Mouse (Mus musculus): ENCODE measurements around the gene Hoxb4.

The Hoxb4 gene

DNA sequence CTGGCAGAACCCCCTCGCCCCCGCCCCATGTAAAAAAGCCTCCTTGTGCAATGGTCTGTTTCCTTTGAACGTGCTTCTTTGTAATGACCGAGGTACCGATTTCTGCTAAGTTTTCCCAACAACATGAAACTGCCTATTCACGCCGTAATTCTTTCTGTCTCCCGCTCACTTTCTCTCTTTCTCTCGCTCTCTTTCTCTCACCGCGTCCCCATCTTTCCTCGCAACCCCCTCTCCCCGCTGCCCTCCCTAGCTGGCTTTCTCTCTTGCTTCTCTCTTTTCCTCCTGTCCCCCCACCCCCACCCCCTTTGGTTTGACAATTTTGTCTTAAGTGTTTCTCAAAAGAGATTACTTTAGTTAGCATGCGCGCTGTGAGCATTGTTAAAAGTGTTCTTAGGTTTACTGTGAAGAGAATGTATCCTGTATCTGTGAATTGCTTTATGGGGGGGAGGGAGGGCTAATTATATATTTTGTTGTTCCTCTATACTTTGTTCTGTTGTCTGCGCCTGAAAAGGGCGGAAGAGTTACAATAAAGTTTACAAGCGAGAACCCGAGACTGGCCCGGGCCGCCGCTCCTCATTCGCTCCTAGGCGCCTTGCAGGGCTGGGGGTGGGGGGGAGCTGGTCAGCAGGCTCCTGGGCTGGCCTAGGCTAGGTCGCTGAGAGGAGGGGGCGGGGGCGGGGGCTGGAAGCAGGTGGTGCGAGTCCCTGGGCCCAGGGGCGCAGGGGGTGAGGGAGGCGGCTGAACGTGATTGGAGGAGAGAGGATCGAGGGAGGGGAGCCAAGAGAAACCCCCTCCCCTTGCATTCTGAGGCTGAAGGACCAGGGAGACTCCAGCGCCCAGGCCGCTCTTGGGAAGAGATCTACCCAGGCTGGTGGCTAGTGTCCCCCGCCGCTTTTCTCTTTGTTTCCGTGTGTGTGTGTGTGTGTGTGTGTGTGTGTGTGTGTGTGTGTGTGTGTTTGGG, 33.0 kb upstream of the Hoxb4 start:
- no peak for DNase-seq (ENCODE audit: low spot score)

GRCm38 (mm10) chr11:96285771-96286738, 32.0 kb upstream of the Hoxb4 start, which contains the start of gene Hoxb7:
Gene Hoxb7, plus strand, starts transcription at chr11:96286623.
- no peak for DNase-seq (ENCODE audit: low spot score)

DNA sequence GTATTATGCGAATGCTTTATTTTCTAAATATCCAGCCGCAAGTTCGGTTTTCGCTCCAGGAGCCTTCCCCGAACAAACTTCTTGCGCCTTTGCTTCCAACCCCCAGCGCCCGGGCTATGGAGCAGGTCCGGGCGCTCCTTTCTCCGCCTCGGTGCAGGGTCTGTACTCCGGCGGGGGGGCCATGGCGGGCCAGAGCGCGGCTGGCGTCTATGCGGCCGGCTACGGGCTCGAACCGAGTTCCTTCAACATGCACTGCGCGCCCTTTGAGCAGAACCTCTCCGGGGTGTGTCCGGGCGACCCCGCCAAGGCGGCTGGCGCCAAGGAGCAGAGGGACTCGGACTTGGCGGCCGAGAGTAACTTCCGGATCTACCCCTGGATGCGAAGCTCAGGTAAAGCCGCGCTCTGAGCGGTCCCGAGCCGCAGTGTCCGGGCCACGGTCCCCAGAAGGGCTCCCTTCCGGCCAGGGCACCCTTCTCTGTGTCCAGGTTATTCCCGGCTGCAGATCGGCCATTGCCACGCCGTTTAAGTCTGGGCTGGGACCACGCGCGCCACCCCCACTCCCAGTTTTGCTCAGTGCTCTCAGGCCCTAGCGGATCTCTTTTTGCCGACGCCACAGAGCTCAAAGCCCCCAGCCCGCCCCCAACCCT, 31.2 kb upstream of the Hoxb4 start:
- DNase-seq (ENCODE audit: low spot score) = no peak

DNA sequence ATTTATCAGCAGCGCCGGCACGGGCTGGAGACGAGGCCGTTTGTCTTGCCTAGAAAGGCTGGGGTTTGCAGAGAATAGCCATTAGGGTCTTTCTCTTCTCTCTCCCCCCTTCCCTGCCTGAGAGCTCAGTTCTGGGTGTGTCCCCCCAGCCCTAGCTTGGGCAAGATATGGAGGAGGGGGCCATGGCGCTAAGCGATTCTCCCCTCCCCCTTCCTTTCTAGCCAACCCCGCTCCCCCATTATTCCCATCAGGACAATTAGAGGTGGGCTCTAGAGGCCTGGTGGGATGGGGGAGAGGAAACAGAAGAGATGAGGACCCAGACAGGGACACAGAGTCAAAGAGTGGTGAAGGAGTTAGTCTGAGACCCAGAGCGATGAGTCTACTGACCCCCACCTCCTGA, 30.7 kb upstream of the Hoxb4 start:
- no peak for DNase-seq (ENCODE audit: low spot score)

DNA sequence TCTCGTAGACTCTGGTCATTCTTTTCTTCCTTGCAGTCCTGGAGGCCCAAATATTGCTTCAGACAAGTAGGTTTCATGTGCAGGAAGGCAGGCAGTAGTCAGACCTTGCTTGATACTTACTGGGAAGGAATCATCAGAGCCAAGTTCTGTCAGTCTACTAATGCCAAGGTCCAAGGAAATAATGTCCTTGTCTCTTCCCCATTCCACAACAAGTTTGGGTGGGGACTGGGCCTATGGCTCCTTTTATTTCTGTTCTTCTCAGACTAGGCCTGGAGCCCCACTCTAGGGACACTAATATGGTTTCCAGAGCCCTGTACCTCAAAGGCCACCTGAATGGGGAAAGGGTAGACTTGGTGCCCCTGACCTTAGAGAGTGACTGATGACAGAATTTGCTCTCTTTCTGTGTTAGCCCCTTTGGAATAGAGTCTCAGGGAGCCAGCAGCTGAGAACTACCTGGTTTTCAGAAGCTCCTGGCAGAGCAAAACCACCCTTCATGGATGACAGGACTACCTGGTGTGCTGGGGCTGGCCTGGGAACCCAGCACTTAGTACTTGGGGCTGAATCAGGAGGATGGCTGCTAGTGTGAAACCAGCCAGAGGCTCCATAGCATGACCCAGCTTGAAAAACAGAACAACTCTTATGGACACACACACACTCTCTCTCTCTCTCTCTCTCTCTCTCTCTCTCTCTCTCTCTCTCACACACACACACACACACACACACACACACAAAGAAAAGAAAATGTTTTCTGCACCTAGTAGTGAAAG, 29.4 kb upstream of the Hoxb4 start:
- DNase-seq (ENCODE audit: low spot score) = no peak

- DNase-seq (ENCODE audit: low spot score) = no peak
These were observed 28.8 kb upstream of the Hoxb4 start for GRCm38 (mm10) chr11:96289293-96289692.

DNA sequence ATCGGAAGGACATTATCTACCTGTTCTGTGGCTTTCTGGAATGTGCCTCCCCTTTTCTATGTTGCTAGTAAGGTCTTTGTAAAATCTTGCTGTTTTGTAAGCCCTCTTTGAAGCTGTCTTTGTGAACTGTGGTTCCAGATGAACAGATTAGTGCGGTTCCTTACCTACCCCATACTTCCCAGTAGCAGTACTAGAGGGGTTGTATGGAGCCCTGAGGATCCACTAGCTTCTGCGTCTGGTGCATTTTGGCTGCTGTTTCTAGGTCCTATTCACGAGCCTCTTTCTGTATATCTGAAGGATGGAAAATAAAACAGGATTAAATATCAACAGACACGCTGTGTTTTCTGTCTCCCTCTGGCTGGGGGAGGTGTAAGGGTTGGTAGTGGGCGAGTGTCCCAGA, 28.2 kb upstream of the Hoxb4 start:
- DNase-seq (ENCODE audit: low spot score) = no peak

DNA sequence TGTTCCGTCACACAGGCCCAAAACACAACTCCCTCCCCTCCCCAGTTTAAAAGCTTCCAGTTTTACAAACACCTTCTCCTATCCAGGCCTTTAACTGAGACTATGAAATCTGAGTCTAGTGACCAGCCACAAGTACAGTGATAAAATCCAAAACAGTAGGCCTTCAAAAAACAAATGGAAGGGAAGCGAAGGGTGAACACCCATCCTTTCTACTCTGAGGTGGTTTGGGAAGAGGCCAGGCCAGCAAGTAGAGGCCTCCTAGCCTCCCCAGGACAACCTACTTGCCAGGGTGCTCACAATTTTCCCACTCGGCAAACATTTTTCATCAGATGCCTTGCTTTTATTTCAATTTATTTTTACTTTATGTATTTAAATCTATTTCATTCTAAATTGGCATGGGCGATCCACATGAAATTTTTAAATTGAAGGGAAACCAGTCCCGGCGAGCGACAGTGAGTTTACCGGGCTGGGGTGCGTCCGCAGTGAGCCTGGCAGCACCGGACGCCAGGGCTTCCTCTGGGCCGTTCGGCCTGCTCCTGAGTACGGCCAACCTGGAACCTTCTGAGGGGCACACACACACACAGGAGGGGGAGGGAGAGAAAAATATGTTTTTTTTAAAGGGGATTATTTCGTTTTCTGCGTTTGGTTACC, 27.2 kb upstream of the Hoxb4 start:
- no peak for DNase-seq (ENCODE audit: low spot score)

GRCm38 (mm10) chr11:96291681-96292564, 26.1 kb upstream of the Hoxb4 start, which contains the start of gene Hoxb6:
Gene Hoxb6, plus strand, starts transcription at chr11:96292476.
- no peak for DNase-seq (ENCODE audit: low spot score)

DNA sequence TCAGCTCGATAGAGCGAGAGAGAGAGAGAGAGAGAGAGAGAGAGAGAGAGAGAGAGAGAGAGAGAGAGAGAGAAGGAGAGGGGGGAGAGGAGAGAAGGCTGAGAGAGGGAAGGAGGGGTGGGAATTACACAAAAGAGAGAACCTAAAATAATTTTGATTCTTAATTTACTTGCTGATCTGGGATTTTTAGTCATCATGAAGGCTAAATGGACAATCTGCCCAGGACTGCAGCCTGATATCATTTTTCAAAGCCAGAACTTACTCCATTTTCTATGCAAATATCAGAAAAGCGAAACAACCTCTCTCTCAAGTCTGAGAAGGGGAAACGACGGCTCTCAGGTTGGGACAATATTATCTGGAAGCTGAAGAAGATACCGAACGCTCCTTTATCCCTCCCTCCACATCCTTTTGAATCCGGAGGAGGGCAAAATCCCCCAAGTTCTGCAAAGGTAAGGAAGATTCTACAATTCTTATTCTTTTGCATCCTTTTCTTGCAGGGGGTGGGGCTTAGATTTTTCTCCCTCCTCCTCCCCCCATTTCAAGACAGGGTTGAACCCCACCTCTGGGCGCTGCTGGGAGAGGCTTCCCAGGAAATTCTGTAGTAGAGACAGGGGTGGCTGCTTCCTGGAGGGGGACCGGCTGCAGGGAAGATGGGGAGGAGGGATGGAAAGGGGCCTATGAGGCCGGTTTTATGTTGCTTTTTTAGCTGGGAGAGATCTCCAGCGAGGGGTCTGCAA, 25.3 kb upstream of the Hoxb4 start:
- no peak for DNase-seq (ENCODE audit: low spot score)

GRCm38 (mm10) chr11:96293302-96293921, 24.7 kb upstream of the Hoxb4 start:
- DNase-seq (ENCODE audit: low spot score) = no peak

DNA sequence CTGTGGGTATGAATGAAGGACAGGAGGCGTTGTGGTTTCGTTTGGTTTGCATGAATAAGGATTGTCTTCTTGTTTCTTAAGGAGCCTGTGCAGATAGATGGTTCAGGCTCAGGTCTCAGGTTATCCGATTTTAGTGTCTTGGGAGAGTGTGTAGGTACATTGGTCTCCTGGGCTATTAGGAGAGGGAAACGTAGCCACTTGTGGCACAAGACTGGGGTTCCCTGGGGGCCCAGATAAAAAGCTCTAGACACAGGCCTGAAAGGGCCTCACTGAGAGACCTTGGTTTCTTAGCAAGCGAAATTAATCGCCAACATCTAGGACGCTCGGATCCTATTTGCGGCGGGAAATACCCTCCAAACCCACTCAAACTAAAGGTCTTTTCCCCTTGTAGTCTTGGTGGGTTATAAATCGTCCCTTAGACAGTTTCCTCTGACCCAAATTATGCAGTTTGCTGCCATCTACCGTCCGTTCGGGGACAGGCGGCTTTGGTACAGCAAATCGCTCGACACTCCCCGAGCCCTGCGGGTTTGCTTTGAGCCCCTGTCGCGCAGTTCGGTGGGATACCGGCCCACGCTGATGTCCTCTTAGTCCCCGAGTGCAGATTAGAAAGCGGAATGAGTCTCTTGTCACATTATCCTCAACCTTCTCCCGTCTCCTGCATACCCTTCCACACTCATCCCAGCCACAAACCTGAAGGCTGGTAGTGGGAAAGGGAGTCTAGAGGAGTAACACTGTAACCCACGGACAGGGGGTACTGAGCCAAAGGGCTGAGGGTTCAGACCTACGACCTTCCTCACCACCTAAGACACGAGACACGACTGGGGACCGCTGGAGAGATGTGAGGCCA, 23.6 kb upstream of the Hoxb4 start:
- DNase-seq (ENCODE audit: low spot score) = peak; percentile 23

DNA sequence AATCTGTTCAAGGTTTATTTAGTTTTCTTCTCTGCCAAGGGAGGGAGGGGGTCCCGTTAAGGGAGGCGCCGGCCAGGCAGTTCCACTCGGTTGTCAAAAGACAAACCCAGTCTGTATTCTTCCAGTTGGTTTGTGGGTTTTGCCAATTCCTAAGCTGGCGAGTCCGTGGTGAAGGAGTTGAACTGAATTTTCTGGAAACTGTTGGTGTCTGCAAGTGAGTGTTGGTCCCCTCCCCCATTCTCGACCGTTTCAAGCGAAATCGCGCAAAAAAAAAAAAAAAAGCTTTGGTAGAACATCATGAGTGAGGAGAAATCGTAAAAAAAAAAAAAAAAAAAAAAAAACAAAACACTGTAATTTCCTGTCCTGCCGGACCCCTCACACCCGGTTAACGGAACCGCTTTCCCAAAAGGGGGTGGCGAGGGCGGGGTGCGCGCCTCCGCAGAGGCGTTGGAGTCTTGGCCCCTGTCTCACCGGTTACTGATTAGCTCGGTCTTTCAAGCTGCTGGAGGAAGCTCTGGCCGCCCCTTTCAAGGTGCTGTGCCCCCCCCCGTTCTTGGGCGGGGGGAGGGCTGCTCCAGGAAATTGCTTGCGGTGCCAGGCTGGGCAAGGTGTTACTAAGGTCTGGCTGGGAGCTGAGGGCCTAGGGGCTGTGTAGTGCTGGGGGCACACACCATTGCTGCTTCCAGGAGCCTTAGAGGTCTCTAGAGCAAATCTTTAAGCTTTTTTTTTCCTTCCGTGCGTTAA, 22.8 kb upstream of the Hoxb4 start:
- no peak for DNase-seq (ENCODE audit: low spot score)

DNA sequence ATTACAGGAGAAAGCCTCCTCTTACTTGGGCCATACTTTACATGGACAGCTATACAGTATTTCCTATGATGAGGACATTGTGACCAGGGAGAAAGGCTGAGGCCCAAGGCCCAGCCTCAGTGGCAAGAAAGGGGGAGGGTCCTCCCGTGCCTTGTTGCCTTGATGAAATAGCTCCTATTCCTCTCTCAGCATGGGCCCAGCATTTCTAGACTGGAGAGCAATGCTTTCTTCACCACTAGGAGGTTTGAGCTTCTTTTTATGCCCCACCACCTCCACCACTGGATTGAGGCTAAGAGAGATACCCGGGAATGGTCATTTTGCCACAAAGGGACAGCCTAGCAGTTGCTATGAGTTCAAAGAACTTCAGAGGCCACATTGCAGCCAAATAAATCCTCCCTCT, 21.1 kb upstream of the Hoxb4 start:
- DNase-seq (ENCODE audit: low spot score) = no peak

- no peak for DNase-seq (ENCODE audit: low spot score)
These were observed 20.6 kb upstream of the Hoxb4 start for GRCm38 (mm10) chr11:96297428-96297827.

- DNase-seq (ENCODE audit: low spot score) = no peak
These were observed 20.0 kb upstream of the Hoxb4 start for GRCm38 (mm10) chr11:96297968-96298635.

Measured in c-Kit-positive CD71-positive TER-119-positive erythroid progenitor cells, embryonic 14.5 days (primary cell).